Mouse (Mus musculus) megakaryocyte, embryonic 14.5 days (primary cell): Measurements from ENCODE around the gene Slc51b.

Experiments
- FLI1 ChIP-seq: IDR thresholded peaks from 2 replicates; pipeline ENCODE4 v1.6.1; 2012; ENCODE audit warnings: low read length, inconsistent platforms, mixed read lengths
- GATA1 ChIP-seq: IDR thresholded peaks from 3 replicates; pipeline ENCODE4 v1.6.1; 2012; ENCODE audit warnings: mixed read lengths, low read length, inconsistent platforms, borderline replicate concordance

- no peak for TF ChIP-seq GATA1
- no peak for TF ChIP-seq FLI1
These were observed 8.2 kb upstream of the Slc51b start for GRCm38 (mm10) chr9:65430921-65431320.
